Mouse (Mus musculus): ENCODE measurements around the gene Nxph3. TPM values are rescaled to one million over a fixed set of nuclear protein-coding genes. Genes with fewer than 3 reads are reported as not detected.

The Nxph3 gene
- polyA plus RNA-seq (2015; fragmentation: Nextera tagmentation; extraction: Ambion mirVana) = 1.8 and 2.0 TPM in 2 replicates

- Histone ChIP-seq H3K27ac (replicated peaks) (no peak within 1 kb of the TSS), H3K4me1 (peaks cover 37% of the 10 kb centered on the region), H3K27me3 (replicated peaks) (peaks cover 54% of the 10 kb centered on the region), H3K4me3 (replicated peaks) (peak within 1 kb of the TSS; percentile 58), H3K9me3 (replicated peaks) (no peaks in the 10 kb centered on the region), H3K36me3 (no peaks in the 10 kb centered on the region), H3K4me2 (peak within 1 kb of the TSS; percentile 99), H3K9ac (replicated peaks) (peak within 1 kb of the TSS; percentile 67)
- WGBS = 1% methylated on average over 59 of the region's 66 CpGs
- ATAC-seq (ENCODE audit: low FRiP score) = peak; percentile 32
Measured at GRCm38 (mm10) chr11:95514298-95514861, at the start of gene Nxph3. Gene Nxph3 (minus strand): TSS chr11:95514570.

- H3K36me3 ChIP-seq = no peaks in the 10 kb centered on the region
- H3K9me3 ChIP-seq (replicated peaks) = no peaks in the 10 kb centered on the region
- H3K27ac ChIP-seq (replicated peaks) = no peak overlapping the region
- no peak for ATAC-seq (ENCODE audit: low FRiP score)
- H3K4me3 ChIP-seq (replicated peaks) = no peak overlapping the region
- H3K4me1 ChIP-seq = peaks cover 9% of the 10 kb centered on the region; the same call in 1 of the 2 replicates
- 95% methylated on average over 5 of the region's 5 CpGs for WGBS
- no peak overlapping the region for H3K4me2 ChIP-seq
- no peak overlapping the region for H3K9ac ChIP-seq (replicated peaks)
- no peaks in the 10 kb centered on the region for H3K27me3 ChIP-seq (replicated peaks)
Measured at GRCm38 (mm10) chr11:95563849-95564248, 49.5 kb upstream of the Nxph3 start.

- Histone ChIP-seq H3K4me1 (peaks cover 3% of the 10 kb centered on the region; the same call in 1 of the 2 replicates), H3K4me2 (no peak overlapping the region), H3K4me3 (replicated peaks) (no peak overlapping the region), H3K9ac (replicated peaks) (no peak overlapping the region), H3K27me3 (replicated peaks) (no peaks in the 10 kb centered on the region), H3K36me3 (no peaks in the 10 kb centered on the region), H3K27ac (replicated peaks) (no peak overlapping the region), H3K9me3 (replicated peaks) (no peaks in the 10 kb centered on the region)
- ATAC-seq (ENCODE audit: low FRiP score) = no peak
- 64% methylated on average over 3 of the region's 3 CpGs for WGBS
Measured at GRCm38 (mm10) chr11:95560773-95561172, 46.4 kb upstream of the Nxph3 start.

- no peak for ATAC-seq (ENCODE audit: low FRiP score)
- no peak overlapping the region for H3K27ac ChIP-seq (replicated peaks)
- no peak overlapping the region for H3K4me3 ChIP-seq (replicated peaks)
- H3K4me2 ChIP-seq = no peak overlapping the region
- H3K27me3 ChIP-seq (replicated peaks) = no peaks in the 10 kb centered on the region
- H3K9me3 ChIP-seq (replicated peaks) = no peaks in the 10 kb centered on the region
- no peak overlapping the region for H3K9ac ChIP-seq (replicated peaks)
- H3K4me1 ChIP-seq = peaks cover 3% of the 10 kb centered on the region; the same call in 1 of the 2 replicates
- H3K36me3 ChIP-seq = no peaks in the 10 kb centered on the region
- WGBS = 39% methylated on average over 2 of the region's 2 CpGs
Measured at GRCm38 (mm10) chr11:95559761-95560160, 45.4 kb upstream of the Nxph3 start.

- H3K9me3 ChIP-seq (replicated peaks) = no peaks in the 10 kb centered on the region
- H3K4me2 ChIP-seq = no peak overlapping the region
- no peak overlapping the region for H3K27ac ChIP-seq (replicated peaks)
- H3K27me3 ChIP-seq (replicated peaks) = no peaks in the 10 kb centered on the region
- ATAC-seq (ENCODE audit: low FRiP score) = no peak
- H3K36me3 ChIP-seq = no peaks in the 10 kb centered on the region
- H3K9ac ChIP-seq (replicated peaks) = no peak overlapping the region
- peaks cover 3% of the 10 kb centered on the region; the same call in 1 of the 2 replicates for H3K4me1 ChIP-seq
- no peak overlapping the region for H3K4me3 ChIP-seq (replicated peaks)
- 41% methylated on average over 6 of the region's 6 CpGs for whole genome bisulfite sequencing
Measured at GRCm38 (mm10) chr11:95557719-95558118, 43.3 kb upstream of the Nxph3 start.

- no peak overlapping the region for H3K27ac ChIP-seq (replicated peaks)
- H3K9me3 ChIP-seq (replicated peaks) = no peaks in the 10 kb centered on the region
- WGBS = 81% methylated on average over 6 of the region's 6 CpGs
- no peak overlapping the region for H3K4me3 ChIP-seq (replicated peaks)
- no peaks in the 10 kb centered on the region for H3K27me3 ChIP-seq (replicated peaks)
- no peak overlapping the region for H3K9ac ChIP-seq (replicated peaks)
- no peaks in the 10 kb centered on the region for H3K36me3 ChIP-seq
- no peak for ATAC-seq (ENCODE audit: low FRiP score)
- no peak overlapping the region for H3K4me2 ChIP-seq
- H3K4me1 ChIP-seq = peaks cover 3% of the 10 kb centered on the region; the same call in 1 of the 2 replicates
Measured at GRCm38 (mm10) chr11:95557032-95557431, 42.7 kb upstream of the Nxph3 start.

GRCm38 (mm10) chr11:95555279-95555678 lies 40.9 kb upstream of the Nxph3 start:
- Histone ChIP-seq H3K9me3 (replicated peaks) (no peaks in the 10 kb centered on the region), H3K27ac (replicated peaks) (no peak overlapping the region), H3K9ac (replicated peaks) (no peak overlapping the region), H3K36me3 (no peaks in the 10 kb centered on the region), H3K4me3 (replicated peaks) (no peak overlapping the region), H3K4me2 (no peak overlapping the region), H3K4me1 (peaks cover 3% of the 10 kb centered on the region; the same call in 1 of the 2 replicates), H3K27me3 (replicated peaks) (no peaks in the 10 kb centered on the region)
- no peak for ATAC-seq (ENCODE audit: low FRiP score)
- 54% methylated on average over 8 of the region's 8 CpGs for WGBS

- Histone ChIP-seq H3K4me3 (replicated peaks) (no peak overlapping the region), H3K9me3 (replicated peaks) (no peaks in the 10 kb centered on the region), H3K4me2 (no peak overlapping the region), H3K27me3 (replicated peaks) (no peaks in the 10 kb centered on the region), H3K27ac (replicated peaks) (no peak overlapping the region), H3K4me1 (no peaks in the 10 kb centered on the region), H3K9ac (replicated peaks) (no peak overlapping the region), H3K36me3 (no peaks in the 10 kb centered on the region)
- 81% methylated on average over 12 of the region's 12 CpGs for WGBS
- ATAC-seq (ENCODE audit: low FRiP score) = no peak
Measured at GRCm38 (mm10) chr11:95550301-95551021, 36.1 kb upstream of the Nxph3 start.

- no peak for ATAC-seq (ENCODE audit: low FRiP score)
- WGBS = 68% methylated on average over 10 of the region's 10 CpGs
- H3K27ac ChIP-seq (replicated peaks) = no peak overlapping the region
- H3K27me3 ChIP-seq (replicated peaks) = no peaks in the 10 kb centered on the region
- no peaks in the 10 kb centered on the region for H3K9me3 ChIP-seq (replicated peaks)
- no peak overlapping the region for H3K4me2 ChIP-seq
- no peaks in the 10 kb centered on the region for H3K4me1 ChIP-seq
- H3K4me3 ChIP-seq (replicated peaks) = no peak overlapping the region
- H3K36me3 ChIP-seq = no peaks in the 10 kb centered on the region
- no peak overlapping the region for H3K9ac ChIP-seq (replicated peaks)
Measured at GRCm38 (mm10) chr11:95546021-95546782, 31.8 kb upstream of the Nxph3 start.

GRCm38 (mm10) chr11:95544546-95545327 lies 30.4 kb upstream of the Nxph3 start:
- 84% methylated on average over 8 of the region's 8 CpGs for WGBS
- Histone ChIP-seq H3K4me2 (no peak overlapping the region), H3K4me3 (replicated peaks) (no peak overlapping the region), H3K27ac (replicated peaks) (no peak overlapping the region), H3K4me1 (0 out of 2 replicates have a peak, but pooled peaks cover 6% of the 10 kb centered on the region), H3K9me3 (replicated peaks) (no peaks in the 10 kb centered on the region), H3K36me3 (no peaks in the 10 kb centered on the region), H3K27me3 (replicated peaks) (no peaks in the 10 kb centered on the region), H3K9ac (replicated peaks) (no peak overlapping the region)
- no peak for ATAC-seq (ENCODE audit: low FRiP score)

Data from neural tube, embryonic 15.5 days (tissue).